Mouse (Mus musculus) ES-E14 (cell line): Measurements from ENCODE around the gene Smc6. TPM values are rescaled to one million over a fixed set of nuclear protein-coding genes. Genes with fewer than 3 reads are reported as not detected.

ENCODE experiments used
- DNase-seq: peaks from one replicate; pipeline ENCODE4 v3.0.0-alpha.2; 2013; ENCODE audit warnings: low read depth, low spot score
- H3K27ac ChIP-seq: 2 replicates; pipeline ENCODE4 v1.5.1; 2012; ENCODE audit warnings: low read depth, mild to moderate bottlenecking, low read length, moderate library complexity, mixed read lengths; ENCODE audit not compliant: poor library complexity, insufficient read depth, severe bottlenecking
- H3K36me3 ChIP-seq: 2 replicates; pipeline ENCODE4 v1.6.1; 2012; ENCODE audit warnings: mild to moderate bottlenecking, low read length, moderate library complexity, mixed read lengths; ENCODE audit not compliant: control insufficient read depth, poor library complexity, insufficient read depth, severe bottlenecking
- H3K4me1 ChIP-seq, 2 experiments: fragments of 150-350 bp in 1 of 2; sonication (generic) in 1 of 2; 2 replicates each; pipeline ENCODE4 v1.6.1; 2012; ENCODE audit warnings: low read length in 2 of 2, mild to moderate bottlenecking in 1 of 2, mixed read lengths in 1 of 2; ENCODE audit not compliant: control insufficient read depth in 2 of 2, insufficient read depth in 2 of 2, poor library complexity in 1 of 2
- H3K4me3 ChIP-seq, 2 experiments: fragments of 150-350 bp in 1 of 2; sonication (generic) in 1 of 2; 2 replicates each; pipeline ENCODE4 v1.5.1; 2012; ENCODE audit warnings: low read length in 2 of 2, low read depth in 1 of 2, mild to moderate bottlenecking in 1 of 2, mixed read lengths in 1 of 2; ENCODE audit not compliant: insufficient read depth in 1 of 2, poor library complexity in 1 of 2, severe bottlenecking in 1 of 2
- H3K9ac ChIP-seq: 2 replicates; pipeline ENCODE4 v1.6.1; 2012; ENCODE audit warnings: low read depth, mild to moderate bottlenecking, low read length, mixed read lengths; ENCODE audit not compliant: poor library complexity, insufficient read depth, severe bottlenecking
- H3K9me3 ChIP-seq: fragments of 150-350 bp; sonication (generic); 2 replicates; pipeline ENCODE4 v1.6.1; 2012; ENCODE audit warnings: low read depth, mild to moderate bottlenecking, low read length; ENCODE audit not compliant: control insufficient read depth, insufficient read depth
- CHD2 ChIP-seq: IDR thresholded peaks from 2 replicates; pipeline ENCODE4 v1.6.1; 2014; ENCODE audit warnings: mild to moderate bottlenecking, low read depth, low read length, inconsistent platforms
- HCFC1 ChIP-seq: IDR thresholded peaks from 2 replicates; pipeline ENCODE4 v1.6.1; 2012; ENCODE audit warnings: low read length, inconsistent platforms, borderline replicate concordance; ENCODE audit not compliant: insufficient read depth
- MAFK ChIP-seq: IDR thresholded peaks from 2 replicates; pipeline ENCODE4 v1.6.1; 2014; ENCODE audit warnings: mild to moderate bottlenecking, low read depth, low read length, inconsistent platforms; ENCODE audit not compliant: insufficient read depth
- ZC3H11A ChIP-seq: IDR thresholded peaks from 2 replicates; pipeline ENCODE4 v1.6.1; 2012; ENCODE audit warnings: low read depth, mild to moderate bottlenecking, inconsistent platforms, low read length, borderline replicate concordance
- ZNF384 ChIP-seq: IDR thresholded peaks from 2 replicates; pipeline ENCODE4 v1.6.1; 2012; ENCODE audit warnings: low read depth, low read length, inconsistent platforms
- in situ Hi-C, 2 experiments: fragments of 600-800 bp; cut with MboI; formaldehyde crosslinking; loops; one replicate each; pipeline ENCODE4 v1.15.1; 2025; ENCODE audit warnings: low sequenced_read_pairs in 2 of 2, inconsistent platforms in 1 of 2; ENCODE audit not compliant: unreplicated experiment in 2 of 2
- total RNA-seq: library from RNA; depleted of rRNA; stranded (reverse); fragments of 300-350 nt; gene quantifications from 2 replicates; pipeline ENCODE4 v1.2.3, GENCODE M21; 2012; rRNA removed

The Smc6 gene
- total RNA-seq, result 54.3 and 61.4 TPM in 2 replicates

- peak within 1 kb of the TSS; percentile 98 for H3K9ac ChIP-seq
- TF ChIP-seq HCFC1, result peak; percentile 57; the same call in 1 of the 2 replicates
- TF ChIP-seq CHD2, result no peak
- in situ Hi-C loops, result no loop called here
- peak; percentile 95 for DNase-seq
- peaks cover 1 to 2% of the 10 kb centered on the region in 2 experiments; a peak in 2 of 4 replicates for H3K4me1 ChIP-seq
- H3K36me3 ChIP-seq, result no peaks in the 10 kb centered on the region
- H3K9me3 ChIP-seq, result no peaks in the 10 kb centered on the region
- H3K4me3 ChIP-seq, result peak within 1 kb of the TSS; percentile 96 to 98
- H3K27ac ChIP-seq, result peak within 1 kb of the TSS; percentile 77
Observed at GRCm38 (mm10) chr12:11265382-11266281, at the start of gene Smc6, which contains the start of gene Gen1. Gene Smc6, plus strand, starts transcription at chr12:11265886. Gene Gen1, minus strand, starts transcription at chr12:11265801.

DNA sequence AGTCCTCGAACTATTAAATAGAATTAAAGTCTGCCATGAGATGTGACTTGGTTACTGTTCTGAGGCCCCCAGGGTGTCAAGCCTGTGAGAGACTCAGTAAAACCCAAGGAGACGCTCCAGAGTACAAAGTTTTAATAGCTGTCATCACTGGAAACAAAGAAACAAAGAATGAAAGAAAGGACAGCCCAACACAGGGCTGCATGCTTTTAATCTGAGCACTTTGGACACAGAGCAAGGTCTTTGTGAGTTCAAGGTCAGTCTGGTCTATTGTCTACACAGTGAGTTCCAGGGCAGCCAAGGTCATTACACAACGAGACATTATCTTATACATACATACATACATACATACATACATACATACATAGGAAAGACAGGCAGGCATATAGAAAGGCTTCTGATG is 49.2 kb upstream of the Smc6 start:
- no peak for TF ChIP-seq ZNF384
- peak; percentile 59; the same call in 1 of the 2 replicates for TF ChIP-seq CHD2
- H3K9me3 ChIP-seq, result no peaks in the 10 kb centered on the region
- in situ Hi-C loops, result no loop called here
- H3K4me3 ChIP-seq, result no peak overlapping the region
- no peaks in the 10 kb centered on the region for H3K36me3 ChIP-seq
- no peak overlapping the region for H3K9ac ChIP-seq
- peak; percentile 77 for DNase-seq
- no peak overlapping the region for H3K27ac ChIP-seq
- H3K4me1 ChIP-seq, result peaks cover 0 to 4% of the 10 kb centered on the region in 2 experiments; a peak in 1 of 4 replicates

- H3K36me3 ChIP-seq, result no peaks in the 10 kb centered on the region
- peaks cover 4 to 7% of the 10 kb centered on the region in 2 experiments; a peak in 3 of 4 replicates for H3K4me1 ChIP-seq
- no peak overlapping the region for H3K27ac ChIP-seq
- no peaks in the 10 kb centered on the region for H3K9me3 ChIP-seq
- TF ChIP-seq CHD2 (no peak), MAFK (no peak), ZC3H11A (no peak), ZNF384 (no peak), HCFC1 (no peak)
- no peak overlapping the region for H3K9ac ChIP-seq
- in situ Hi-C loops, result no loop called here
- no peak for DNase-seq
- no peak overlapping the region for H3K4me3 ChIP-seq
Observed at GRCm38 (mm10) chr12:11217726-11218250, 47.9 kb upstream of the Smc6 start.

- Histone ChIP-seq H3K9me3 (no peaks in the 10 kb centered on the region), H3K4me3 (no peak overlapping the region), H3K9ac (no peak overlapping the region), H3K27ac (no peak overlapping the region), H3K4me1 (peaks cover 4 to 20% of the 10 kb centered on the region in 2 experiments; a peak in 3 of 4 replicates), H3K36me3 (no peaks in the 10 kb centered on the region)
- TF ChIP-seq ZC3H11A, result no peak
- TF ChIP-seq ZNF384, result no peak
- TF ChIP-seq HCFC1, result no peak
- TF ChIP-seq MAFK, result no peak
- DNase-seq, result no peak
- in situ Hi-C loops, result no loop called here
Observed at GRCm38 (mm10) chr12:11221524-11222330, 44.0 kb upstream of the Smc6 start.
